Mouse (Mus musculus): ENCODE data around the gene Amz2.

The Amz2 gene

GRCm38 (mm10) chr11:109494890-109495770 lies 69.4 kb downstream of the Amz2 start:
- no peak for DNase-seq (ENCODE audit: extremely low spot score)

- no peak for DNase-seq (ENCODE audit: extremely low spot score)
Observed at GRCm38 (mm10) chr11:109495771-109496474, 70.2 kb downstream of the Amz2 start.

DNA sequence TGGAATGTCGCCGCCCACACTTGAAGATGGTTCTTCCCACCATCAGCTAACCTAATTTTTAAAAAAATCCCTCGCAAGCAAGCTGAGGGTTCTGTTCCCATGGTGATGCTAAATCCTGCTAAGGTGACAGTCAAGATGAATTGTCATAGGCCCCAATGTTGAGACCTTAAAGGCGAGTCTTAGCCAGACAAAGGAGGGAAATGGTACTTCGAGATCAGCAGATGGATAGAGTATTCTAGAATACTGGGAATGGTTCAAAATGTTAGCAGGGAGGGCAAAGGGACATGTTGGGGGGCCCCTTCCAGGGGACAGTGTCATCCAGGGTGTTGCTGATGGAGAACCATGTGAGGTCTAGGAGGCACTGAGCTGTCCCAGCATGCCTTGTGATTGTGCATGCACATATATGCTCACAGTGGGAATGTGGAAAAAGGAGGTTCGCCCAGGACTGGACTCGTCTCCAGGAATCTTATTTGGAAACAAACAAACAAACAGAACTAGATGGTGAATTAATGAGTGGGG lies 70.8 kb downstream of the Amz2 start:
- DNase-seq (ENCODE audit: extremely low spot score) = no peak

DNA sequence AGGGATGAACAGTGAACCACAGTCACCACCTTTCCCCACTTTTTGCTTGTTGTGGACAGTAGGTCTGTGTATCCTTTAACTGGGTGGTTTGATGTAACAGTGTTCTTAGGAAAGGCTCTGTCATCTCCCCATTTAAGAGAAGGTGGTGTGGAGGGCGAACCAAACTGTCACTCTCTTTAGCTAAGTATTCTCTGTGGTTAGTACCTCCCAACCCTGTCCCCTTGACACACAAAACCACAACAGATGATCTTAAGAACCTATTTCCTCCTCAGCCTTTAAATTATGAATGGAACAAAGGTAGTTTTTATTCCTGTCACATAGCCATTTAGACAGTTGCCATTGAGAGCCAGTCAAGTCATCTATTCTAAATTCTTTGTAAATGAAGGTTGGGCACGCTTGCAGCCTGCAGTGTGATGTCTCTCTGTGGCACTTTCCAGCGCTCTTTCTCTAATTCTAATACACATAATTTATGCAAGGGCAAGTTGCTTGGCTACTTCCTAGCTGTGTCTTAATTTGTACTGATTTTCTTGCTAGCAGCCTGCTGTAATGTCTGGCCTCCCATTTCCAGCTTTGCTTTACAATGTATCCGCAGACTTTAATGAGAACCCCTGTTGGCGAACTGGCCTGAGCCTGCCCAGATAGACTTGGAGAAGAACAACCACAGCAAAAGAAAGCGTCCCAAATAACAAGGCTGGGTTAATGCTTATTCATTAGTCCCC lies 71.4 kb downstream of the Amz2 start:
- no peak for DNase-seq (ENCODE audit: extremely low spot score)

DNA sequence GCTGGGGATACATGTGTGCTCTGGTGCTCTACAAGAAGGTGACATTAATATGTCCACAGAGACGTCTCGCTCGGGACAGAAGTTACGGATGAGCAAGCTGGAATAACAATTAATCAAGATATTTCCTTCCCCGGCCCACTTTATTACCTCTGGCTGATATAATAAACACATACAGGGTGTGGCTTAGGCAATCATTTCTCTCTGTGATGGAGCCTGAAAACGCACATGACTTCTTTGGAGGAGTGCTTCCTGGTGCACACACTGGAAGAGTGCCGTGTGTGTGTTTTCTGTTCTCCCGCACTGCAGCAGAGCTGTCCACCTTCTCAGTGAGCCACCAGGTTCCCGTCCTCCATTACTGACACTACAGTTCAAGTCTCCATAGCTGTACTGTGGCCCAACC lies 72.2 kb downstream of the Amz2 start:
- no peak for DNase-seq (ENCODE audit: extremely low spot score)

DNA sequence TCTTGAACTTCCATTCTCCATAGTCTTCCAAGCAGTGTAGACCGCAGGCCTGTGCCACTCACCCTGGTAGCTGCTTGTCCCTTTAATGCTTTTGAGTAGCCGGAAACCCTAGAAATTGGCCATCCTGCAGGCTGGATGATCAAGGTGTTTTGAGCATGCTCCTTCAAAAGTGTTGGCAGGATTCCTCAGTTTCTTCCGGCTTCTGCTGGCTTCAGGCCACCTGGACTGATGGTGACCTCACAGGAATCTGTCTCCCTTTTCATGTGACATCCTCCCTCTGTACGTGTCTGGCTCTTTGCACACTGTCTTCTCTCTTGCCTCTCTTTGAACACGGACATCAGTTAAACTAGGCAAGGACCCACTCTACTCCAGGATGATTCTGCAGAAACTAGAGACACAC lies 74.5 kb downstream of the Amz2 start:
- DNase-seq (ENCODE audit: extremely low spot score) = no peak
